16 mouse cellular contexts compared by ENCODE assay signal in the genomic region with DNA sequence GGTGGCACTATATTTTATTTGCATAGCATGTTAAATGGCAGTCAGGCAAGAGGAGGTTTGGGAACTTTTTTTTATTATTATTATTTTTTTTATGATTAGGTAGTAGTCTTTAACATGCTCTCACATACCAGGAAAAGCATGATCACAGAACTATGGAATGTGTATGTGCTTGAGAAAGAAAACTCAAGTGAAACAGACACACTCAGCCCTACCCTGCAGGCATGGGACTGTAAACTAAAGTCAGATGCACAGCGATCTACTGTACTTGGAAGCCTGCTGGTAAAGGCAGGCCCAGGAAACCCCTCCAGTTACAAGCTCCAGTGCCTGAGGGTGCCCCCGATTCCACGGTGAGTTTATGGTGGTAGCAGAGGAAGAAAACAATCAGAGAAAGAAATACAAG.
"Had no signal": no experiment of that assay in that cellular context is flagged by ENCODE, and none has a peak within 500 bp of the region (broad histone marks: within the 10 kb centered on the region; RNA-seq: fewer than 3 reads in every experiment).

No protein-coding gene starts in this region.

- H3K36me3 ChIP-seq: intestine, embryonic 15.5 days; kidney, embryonic 15.5 days; liver, embryonic 12.5 days; lung, embryonic 15.5 days; midbrain, embryonic 15.5 days; neural tube, embryonic 13.5 days had no signal

- H3K9me3 ChIP-seq: intestine, embryonic 15.5 days; kidney, embryonic 15.5 days; liver, embryonic 12.5 days; lung, embryonic 15.5 days; midbrain, embryonic 15.5 days; neural tube, embryonic 13.5 days had no signal

- H3K4me1 ChIP-seq: liver, embryonic 12.5 days had no signal

- DNase-seq: kidney, adult 2 months; kidney, postnatal 25 days; retina, postnatal 1 day; right cerebral cortex, postnatal 4 days; spleen, adult 18-20 months; thymus, adult 18-20 months; thymus, postnatal 25 days had no signal

- H3K27ac ChIP-seq: intestine, embryonic 15.5 days; kidney, embryonic 15.5 days; left cerebral cortex, adult 2 months; liver, embryonic 12.5 days; lung, embryonic 15.5 days; midbrain, embryonic 15.5 days; neural tube, embryonic 13.5 days had no signal

- H3K27me3 ChIP-seq: intestine, embryonic 15.5 days; kidney, embryonic 15.5 days; lung, embryonic 15.5 days; midbrain, embryonic 15.5 days had no signal

- ATAC-seq: intestine, embryonic 15.5 days; liver, embryonic 12.5 days; midbrain, embryonic 15.5 days had no signal

- H3K4me3 ChIP-seq: intestine, embryonic 15.5 days; kidney, embryonic 15.5 days; left cerebral cortex, adult 2 months; liver, embryonic 12.5 days; lung, embryonic 15.5 days; megakaryocyte, embryonic 14.5 days; midbrain, embryonic 15.5 days; neural tube, embryonic 13.5 days had no signal

- H3K9ac ChIP-seq: intestine, embryonic 15.5 days; kidney, embryonic 15.5 days; liver, embryonic 12.5 days; lung, embryonic 15.5 days; midbrain, embryonic 15.5 days; neural tube, embryonic 13.5 days had no signal

- H3K4me2 ChIP-seq: intestine, embryonic 15.5 days; kidney, embryonic 15.5 days; liver, embryonic 12.5 days; lung, embryonic 15.5 days; midbrain, embryonic 11.5 days; midbrain, embryonic 15.5 days; neural tube, embryonic 13.5 days had no signal
